ENCODE assay signal across 7 mouse cellular contexts in genomic region chr15:79504707-79505452, GRCm38 (mm10). TPM values are rescaled to one million over a fixed set of nuclear protein-coding genes. Genes with fewer than 3 reads are reported as not detected.
DNase-seq lines count a peak whose midpoint lies in the region; ATAC-seq and TF ChIP-seq lines count a peak whose summit lies in the region.

Kcnj4 (minus strand) TSS chr15:79505241.

- WGBS in lung, adult 2 months = 2% methylated on average over 51 of the region's 60 CpGs
- under 1% methylated on average over 60 of the region's 60 CpGs for WGBS in forebrain, embryonic 11.5 days
- under 1% methylated on average over 57 of the region's 60 CpGs for WGBS in neural tube, embryonic 11.5 days

- no peak within 1 kb of the TSS for H3K27ac ChIP-seq in forebrain, embryonic 11.5 days (ENCODE audit: low read depth, low read length)
- H3K27ac ChIP-seq in neural tube, embryonic 11.5 days (ENCODE audit: low read depth, low read length) = no peak within 1 kb of the TSS

- no peaks in the 10 kb centered on the region for H3K36me3 ChIP-seq in forebrain, embryonic 11.5 days (ENCODE audit: control insufficient read depth, insufficient read depth, low read length)
- H3K36me3 ChIP-seq in neural tube, embryonic 11.5 days (ENCODE audit: control insufficient read depth, insufficient read depth, low read length) = no peaks in the 10 kb centered on the region

- DNase-seq in lung, adult 2 months = no peak
- no peak for DNase-seq in lung, postnatal 14 days
- no peak for DNase-seq in forebrain, embryonic 11.5 days (ENCODE audit: low spot score)
- DNase-seq in left cerebral cortex, adult 8-10 months (ENCODE audit: low spot score in 2 of 2) = no peak
- DNase-seq in neural tube, embryonic 11.5 days (ENCODE audit: low spot score) = no peak
- no peak for DNase-seq in adrenal gland, adult 18-20 months (ENCODE audit: low spot score in 2 of 2)
- no peak for DNase-seq in gastrocnemius, postnatal 36 days

- no peak for TF ChIP-seq CTCF in lung, adult 2 months (IDR thresholded peaks at IDR 0.05; ENCODE audit: insufficient read depth, low read length)

- peaks cover 5% of the 10 kb centered on the region for H3K4me1 ChIP-seq in lung, adult 2 months (ENCODE audit: control insufficient read depth, insufficient read depth, low read length)
- H3K4me1 ChIP-seq in forebrain, embryonic 11.5 days (replicated peaks; ENCODE audit: control insufficient read depth, insufficient read depth, low read length) = peaks cover 12% of the 10 kb centered on the region
- peaks cover 11% of the 10 kb centered on the region; the same call in 1 of the 2 replicates for H3K4me1 ChIP-seq in neural tube, embryonic 11.5 days (ENCODE audit: control insufficient read depth, insufficient read depth, low read length)

- intact Hi-C loops in gastrocnemius, postnatal 36 days (cut with DNase I) = no loop called here

- TF ChIP-seq POLR2A in lung, adult 2 months (IDR thresholded peaks at IDR 0.05; ENCODE audit: borderline replicate concordance, extremely low read depth, low read depth, low read length) = no peak

- H3K4me3 ChIP-seq in lung, adult 2 months (replicated peaks; ENCODE audit: extremely low read depth, low read depth, low read length) = peak within 1 kb of the TSS; percentile 34
- peak within 1 kb of the TSS; percentile 51 for H3K4me3 ChIP-seq in forebrain, embryonic 11.5 days (ENCODE audit: low read depth, low read length)
- peak within 1 kb of the TSS; percentile 52 for H3K4me3 ChIP-seq in neural tube, embryonic 11.5 days (ENCODE audit: low read depth, low read length)

- H3K4me2 ChIP-seq in forebrain, embryonic 11.5 days (ENCODE audit: low read depth, low read length, severe bottlenecking) = peak within 1 kb of the TSS; percentile 100
- H3K4me2 ChIP-seq in neural tube, embryonic 11.5 days (ENCODE audit: low read depth) = peak within 1 kb of the TSS; percentile 99

- H3K9me3 ChIP-seq in forebrain, embryonic 11.5 days (ENCODE audit: control insufficient read depth, low read length) = no peaks in the 10 kb centered on the region
- H3K9me3 ChIP-seq in neural tube, embryonic 11.5 days (ENCODE audit: control insufficient read depth, low read length) = no peaks in the 10 kb centered on the region

- peak; percentile 34 for ATAC-seq in forebrain, embryonic 11.5 days (replicated peaks; ENCODE audit: low FRiP score)
- ATAC-seq in neural tube, embryonic 11.5 days (ENCODE audit: insufficient read depth, low FRiP score, low TSS enrichment) = 0 out of 2 replicates have a peak, but pooled peaks have one; percentile 40

- H3K9ac ChIP-seq in forebrain, embryonic 11.5 days (ENCODE audit: low read length) = peak within 1 kb of the TSS; percentile 54; the same call in 1 of the 2 replicates
- peak within 1 kb of the TSS; percentile 41 for H3K9ac ChIP-seq in neural tube, embryonic 11.5 days (ENCODE audit: low read length)

- peaks cover 59% of the 10 kb centered on the region for H3K27me3 ChIP-seq in forebrain, embryonic 11.5 days (ENCODE audit: control insufficient read depth, insufficient read depth, low read length)
- peaks cover 70% of the 10 kb centered on the region for H3K27me3 ChIP-seq in neural tube, embryonic 11.5 days (ENCODE audit: control insufficient read depth, insufficient read depth, low read length)

RNA-seq across cellular contexts. Expression of gene Kcnj4, which starts in this region (rescaled TPM):
- polyA plus RNA-seq in lung, adult 2 months (2012; rRNA removed) = not detected in 2 replicates
- not detected in 2 replicates for polyA plus RNA-seq in forebrain, embryonic 11.5 days (2014; fragmentation: Nextera tagmentation; extraction: Ambion mirVana)
- 100 to 1,000 TPM; 188 to 236 (median 202) TPM for total RNA-seq in left cerebral cortex, adult 8-10 months (2022)
- not detected in 2 replicates for polyA plus RNA-seq in neural tube, embryonic 11.5 days (2014; fragmentation: Nextera tagmentation; extraction: Ambion mirVana)
- under 1 TPM in 1 of 2 experiments, not detected in 1; 0.42 TPM for total RNA-seq in adrenal gland, adult 18-20 months (2021)
- total RNA-seq in gastrocnemius, postnatal 36 days (2021) = not detected

Comparison
In these comparisons a context has a peak if more than half of its experiments do, and no peak if none do; other contexts are left out.
1. RNA of gene Kcnj4 (total RNA-seq): 188 to 236 TPM in left cerebral cortex, adult 8-10 months; 0.42 TPM in adrenal gland, adult 18-20 months and not detected in gastrocnemius, postnatal 36 days; every median in the first group is over 100 times any median in the second.
2. Peak in ATAC-seq, H3K4me3 ChIP-seq, H3K9ac ChIP-seq and H3K4me2 ChIP-seq in forebrain, embryonic 11.5 days; RNA of the gene not detected or under 1 TPM.
3. Peak in ATAC-seq, H3K4me3 ChIP-seq, H3K9ac ChIP-seq and H3K4me2 ChIP-seq in neural tube, embryonic 11.5 days; RNA of the gene not detected or under 1 TPM.
4. Peak in every context shown above with its lines, with median percentiles within 50 percentile points of each other: H3K4me3 ChIP-seq.